Comparison of ENCODE assay signal across 11 mouse cellular contexts in the genomic region with DNA sequence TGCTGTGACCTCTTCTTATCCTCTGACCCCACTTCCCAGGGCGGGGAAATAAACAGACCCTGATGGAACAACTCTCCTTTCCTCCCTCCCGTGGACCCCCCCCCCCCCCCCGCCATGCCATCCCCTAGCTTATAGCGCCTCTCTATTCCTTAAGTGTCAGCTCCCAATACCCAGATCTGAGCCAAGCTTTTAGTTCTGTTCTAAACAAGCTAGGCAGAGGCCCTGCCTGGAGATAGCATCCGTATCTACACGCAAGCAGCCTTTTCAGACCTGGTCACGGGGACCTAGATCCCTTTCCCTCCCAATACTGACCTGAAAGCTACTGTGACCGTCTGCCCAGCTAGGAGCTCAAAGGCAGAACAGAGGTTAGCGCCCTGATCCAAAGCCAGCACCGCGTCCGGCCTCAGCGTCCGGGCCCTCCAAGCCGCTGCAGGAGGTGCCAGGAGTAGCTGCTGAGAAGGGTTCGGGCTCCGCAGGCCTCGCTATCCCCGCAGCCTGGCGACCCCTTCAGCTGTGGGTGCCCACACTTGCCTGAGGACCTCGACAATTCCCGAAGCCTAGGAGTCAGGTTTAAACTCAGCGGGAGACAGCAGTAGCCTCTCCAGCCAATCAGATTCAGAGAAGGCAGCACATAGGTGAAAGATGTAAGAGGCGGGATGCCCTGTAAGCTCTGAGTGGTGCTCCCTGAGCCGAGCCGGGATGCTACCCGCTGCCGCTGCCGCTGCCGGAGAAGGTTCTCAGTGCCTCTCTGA. TPM values are rescaled to one million over a fixed set of nuclear protein-coding genes. Genes with fewer than 3 reads are reported as not detected.
DNase-seq lines count a peak whose midpoint lies in the region; ATAC-seq lines count a peak whose summit lies in the region.
"Had no signal": no experiment of that assay in that cellular context is flagged by ENCODE, and none has a peak within 500 bp of the region (broad histone marks: within the 10 kb centered on the region; RNA-seq: fewer than 3 reads in every experiment).

Gene Sgo2b, minus strand, starts transcription at position 623 of the 752 bp plus-strand sequence.

- H3K4me2 ChIP-seq in heart, embryonic 12.5 days = peak within 1 kb of the TSS; percentile 72
- peak within 1 kb of the TSS; percentile 70 for H3K4me2 ChIP-seq in forebrain, embryonic 12.5 days

- no peak within 1 kb of the TSS for H3K9ac ChIP-seq in heart, embryonic 12.5 days
- no peak within 1 kb of the TSS for H3K9ac ChIP-seq in forebrain, embryonic 12.5 days

- peak within 1 kb of the TSS; percentile 39 for H3K4me3 ChIP-seq in heart, embryonic 12.5 days
- H3K4me3 ChIP-seq in forebrain, embryonic 12.5 days (replicated peaks) = peak within 1 kb of the TSS; percentile 36

- H3K9me3 ChIP-seq in heart, embryonic 12.5 days (replicated peaks) = no peaks in the 10 kb centered on the region
- no peaks in the 10 kb centered on the region for H3K9me3 ChIP-seq in forebrain, embryonic 12.5 days

- no peaks in the 10 kb centered on the region; the same call in none of the 2 replicates for H3K27me3 ChIP-seq in heart, embryonic 12.5 days (replicated peaks)
- H3K27me3 ChIP-seq in forebrain, embryonic 12.5 days = no peaks in the 10 kb centered on the region; the same call in none of the 2 replicates
- H3K27me3 ChIP-seq: CH12.LX had no signal

- H3K27ac ChIP-seq in heart, embryonic 12.5 days (ENCODE audit: poor library complexity, severe bottlenecking) = no peak within 1 kb of the TSS
- no peak within 1 kb of the TSS for H3K27ac ChIP-seq in forebrain, embryonic 12.5 days

- no peak for DNase-seq in heart, adult 18-20 months
- DNase-seq in Muller cell, postnatal 12 days (ENCODE audit: inconsistent ontology term) = peak; percentile 21
- peak; percentile 34 for DNase-seq in mesoderm, embryonic 11.5 days (ENCODE audit: low read depth, low spot score)
- DNase-seq in adrenal gland, postnatal 25 days = no peak
- no peak for DNase-seq in urinary bladder, adult 2 months (ENCODE audit: low spot score)
- no peak for DNase-seq in heart, adult 8-10 months (ENCODE audit: low spot score)

- 5% methylated on average over 29 of the region's 30 CpGs for WGBS in heart, embryonic 12.5 days
- WGBS in forebrain, embryonic 12.5 days = 8% methylated on average over 28 of the region's 30 CpGs

- H3K36me3 ChIP-seq in heart, embryonic 12.5 days = no peaks in the 10 kb centered on the region
- H3K36me3 ChIP-seq in forebrain, embryonic 12.5 days (replicated peaks) = no peaks in the 10 kb centered on the region

- 0 out of 2 replicates have a peak, but pooled peaks cover 9% of the 10 kb centered on the region for H3K4me1 ChIP-seq in heart, embryonic 12.5 days (replicated peaks)
- peaks cover 6% of the 10 kb centered on the region; the same call in 1 of the 2 replicates for H3K4me1 ChIP-seq in forebrain, embryonic 12.5 days

- ATAC-seq in heart, embryonic 12.5 days (ENCODE audit: insufficient number of reproducible peaks, low FRiP score) = no peak
- ATAC-seq in forebrain, embryonic 12.5 days (ENCODE audit: low FRiP score) = peak; percentile 82

RNA-seq across cellular contexts. Expression of gene Sgo2b, which starts in this region (rescaled TPM):
- not detected in 2 replicates for polyA plus RNA-seq in heart, embryonic 12.5 days (2016; fragmentation: Nextera tagmentation; extraction: Ambion mirVana)
- total RNA-seq in heart, adult 18-20 months (2021) = not detected
- not detected in 2 replicates for polyA plus RNA-seq in forebrain, embryonic 12.5 days (2016; fragmentation: Nextera tagmentation; extraction: Ambion mirVana)
- not detected in 2 replicates for total RNA-seq in adrenal gland, postnatal 25 days (2021)
- 0.01 TPM in 1 of 2 replicates, not detected in the other for polyA plus RNA-seq in urinary bladder, adult 2 months (2012; rRNA removed)
- total RNA-seq in heart, adult 8-10 months (2022) = not detected
- total RNA-seq: CH12.LX; hematopoietic stem cell, adult 5-6 weeks had no signal
- polyA plus RNA-seq: spleen, adult 2 months had no signal

Comparison
In these comparisons a context has a peak if more than half of its experiments do, and no peak if none do; other contexts are left out.
1. Peak in ATAC-seq, H3K4me3 ChIP-seq and H3K4me2 ChIP-seq in forebrain, embryonic 12.5 days; RNA of the gene not detected or under 1 TPM.
2. DNase-seq: peak in Muller cell, postnatal 12 days (single experiment) and mesoderm, embryonic 11.5 days (single experiment); none in heart, adult 18-20 months (0 of 2), adrenal gland, postnatal 25 days (single experiment), urinary bladder, adult 2 months (single experiment) and heart, adult 8-10 months (single experiment).